Mouse (Mus musculus) adrenal gland, adult 8-10 months (tissue): ENCODE data around the gene Cptp. TPM values are rescaled to one million over a fixed set of nuclear protein-coding genes. Genes with fewer than 3 reads are reported as not detected.
A peak's percentile ranks its signal among the peaks of the same experiment; 100 is the strongest.

ENCODE experiments used
- DNase-seq: peaks from one replicate; pipeline ENCODE4 v3.0.0; 2022
- total RNA-seq, 4 experiments: library from RNA; stranded (reverse); gene quantifications; 2 replicates each; pipeline ENCODE4 v1.2.4; 2022

Gene Cptp
- total RNA-seq, 4 experiments from 2014 or later = 16.4 to 29.0 (median 17.9) TPM

DNA sequence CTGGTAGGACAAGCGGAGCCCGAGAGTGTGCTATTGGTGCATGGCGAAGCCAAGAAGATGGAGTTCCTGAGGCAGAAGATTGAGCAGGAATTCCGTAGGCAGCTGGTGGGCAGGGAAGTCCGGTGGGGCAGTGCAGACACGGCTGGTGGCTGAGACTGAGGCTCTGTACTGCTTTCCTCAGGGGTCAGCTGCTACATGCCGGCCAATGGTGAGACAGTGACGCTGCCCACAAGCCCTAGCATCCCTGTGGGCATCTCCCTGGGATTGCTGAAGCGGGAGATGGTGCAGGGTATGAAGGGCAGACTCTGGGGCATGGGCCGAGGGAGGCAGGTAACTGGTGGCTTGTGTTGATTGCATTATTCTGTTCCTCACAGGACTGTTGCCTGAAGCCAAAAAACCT, 18.4 kb upstream of the Cptp start:
- DNase-seq = peak; percentile 0

DNA sequence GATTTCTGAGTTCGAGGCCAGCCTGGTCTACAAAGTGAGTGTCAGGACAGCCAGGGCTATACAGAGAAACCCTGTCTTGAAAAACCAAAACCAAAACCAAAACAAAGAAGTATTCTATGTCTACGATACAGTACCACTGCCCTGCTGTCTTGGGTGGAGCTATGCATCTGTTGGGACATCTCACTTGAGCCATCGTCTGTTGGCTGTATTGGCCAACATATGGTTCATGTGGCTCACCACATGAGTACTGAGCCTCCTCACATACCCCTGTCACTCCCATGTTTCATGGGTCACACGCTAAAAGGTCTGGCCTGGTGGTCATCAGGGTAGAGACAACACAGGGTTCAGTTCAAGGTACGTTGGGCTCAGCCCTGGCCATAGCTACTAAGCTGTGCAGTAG, 17.1 kb upstream of the Cptp start:
- DNase-seq = no peak

DNA sequence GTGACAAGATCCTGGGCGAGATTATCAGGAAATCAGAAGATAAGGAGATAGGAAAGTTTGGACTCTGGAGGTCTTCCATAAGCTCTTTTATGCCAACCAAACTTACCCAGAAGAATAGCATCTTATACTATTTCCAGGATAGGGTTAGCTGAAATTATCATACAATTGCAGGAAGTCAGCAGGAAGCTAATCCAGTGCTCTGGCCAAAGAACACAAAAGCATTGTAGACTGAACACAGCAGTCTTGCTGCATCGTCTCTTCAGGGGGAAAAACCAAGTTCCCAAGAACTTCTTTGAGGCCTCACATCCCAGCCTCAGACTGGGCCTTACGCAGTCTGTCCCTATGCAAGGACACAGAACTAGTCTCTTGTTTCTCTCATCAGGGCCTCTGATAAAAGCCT, 14.3 kb upstream of the Cptp start:
- DNase-seq = peak; percentile 0

DNA sequence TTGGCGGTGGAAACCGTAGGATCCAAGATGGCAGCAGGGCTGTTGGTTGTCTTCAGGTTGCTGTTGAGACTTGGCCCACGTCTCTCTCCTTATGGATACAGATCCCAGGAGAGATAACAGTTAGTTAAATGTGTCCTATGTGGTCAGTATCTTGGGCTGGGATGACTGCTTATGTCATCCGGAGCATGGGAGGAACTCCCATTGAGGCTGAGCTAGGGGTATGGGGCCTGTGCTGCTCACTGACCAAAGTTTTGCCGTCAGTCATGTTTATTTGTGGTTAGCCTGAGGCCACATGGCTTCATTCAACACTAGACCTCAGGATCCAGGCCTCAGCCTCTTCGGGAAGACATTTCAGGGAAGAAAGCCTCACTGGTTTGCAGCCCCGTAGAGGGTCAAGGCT, 2.2 kb upstream of the Cptp start:
- no peak for DNase-seq

DNA sequence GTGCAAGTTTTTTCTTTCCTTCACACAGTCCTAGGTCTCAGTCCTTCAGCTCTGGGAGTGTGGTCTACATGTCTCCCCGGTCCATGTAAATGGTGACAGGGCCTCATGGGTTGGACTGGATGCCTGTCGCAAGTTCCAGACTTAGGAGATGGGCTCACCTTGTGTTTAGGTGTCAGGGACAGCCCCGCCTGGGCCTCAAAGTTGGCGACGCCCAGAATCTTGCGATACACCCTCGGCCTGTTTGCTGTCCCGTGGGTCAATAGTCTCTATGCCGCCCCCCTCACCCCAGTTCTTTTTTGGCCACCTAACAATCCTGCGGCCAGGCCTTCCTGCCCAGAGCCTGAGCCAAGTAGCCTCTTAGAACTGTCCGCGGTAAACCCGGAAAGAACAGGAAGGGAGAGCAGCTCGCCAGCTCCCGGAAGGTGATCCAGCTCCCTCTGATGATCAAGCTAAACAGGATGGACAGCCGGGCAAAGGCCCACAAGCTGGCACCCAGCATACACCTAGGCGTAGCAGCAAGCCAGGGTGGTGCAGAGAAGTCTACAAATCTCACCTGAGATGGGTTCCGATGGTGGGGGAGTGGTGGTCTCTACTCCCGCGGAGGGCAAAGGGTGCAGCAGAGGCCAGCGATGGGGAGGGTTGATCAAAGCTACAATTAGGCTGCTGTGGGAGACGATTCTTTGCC, 484 bp downstream of the Cptp start:
- no peak for DNase-seq

DNA sequence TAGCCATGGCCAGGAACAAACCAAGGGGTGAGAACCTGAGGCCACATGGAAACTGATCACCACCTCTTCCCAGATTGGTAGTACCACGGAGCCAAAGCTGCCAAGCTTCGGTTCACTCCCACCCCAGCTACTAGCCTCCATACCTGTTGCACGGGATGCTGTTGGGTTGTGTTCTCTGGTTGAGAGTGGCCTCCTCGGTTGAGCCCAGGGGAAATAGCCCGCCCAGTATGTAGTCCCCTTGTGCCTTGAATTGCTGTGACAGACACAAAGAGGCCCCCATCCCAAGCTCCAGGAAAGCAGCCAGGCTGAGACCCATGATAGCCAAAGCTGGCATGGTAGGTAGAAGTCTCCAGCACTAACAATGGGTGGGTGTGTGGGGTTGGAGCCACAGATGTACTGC, 6.2 kb downstream of the Cptp start, which contains the start of gene Tas1r3:
Gene Tas1r3, minus strand, starts transcription at position 362 of the 400 bp plus-strand sequence.
- peak; percentile 4 for DNase-seq

DNA sequence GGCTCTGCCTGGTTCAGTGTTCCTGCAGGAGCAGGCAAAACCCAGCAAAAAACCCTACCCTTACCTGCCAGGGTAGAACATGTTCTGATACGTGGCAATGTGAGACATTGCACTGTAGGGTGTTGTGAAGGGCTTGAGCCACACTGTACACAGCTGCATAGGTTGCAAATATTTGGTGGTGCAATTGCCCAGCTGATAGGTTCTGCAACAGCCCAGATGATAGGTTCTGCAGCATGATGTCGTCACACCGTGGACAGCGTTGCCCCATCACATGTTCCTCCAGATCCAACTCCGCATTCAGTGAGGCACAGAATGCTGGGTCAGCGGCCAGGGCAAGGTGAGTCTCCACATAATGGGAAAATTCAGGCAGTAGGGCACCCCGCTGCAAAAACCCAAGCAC, 7.5 kb downstream of the Cptp start:
- peak; percentile 6 for DNase-seq

DNA sequence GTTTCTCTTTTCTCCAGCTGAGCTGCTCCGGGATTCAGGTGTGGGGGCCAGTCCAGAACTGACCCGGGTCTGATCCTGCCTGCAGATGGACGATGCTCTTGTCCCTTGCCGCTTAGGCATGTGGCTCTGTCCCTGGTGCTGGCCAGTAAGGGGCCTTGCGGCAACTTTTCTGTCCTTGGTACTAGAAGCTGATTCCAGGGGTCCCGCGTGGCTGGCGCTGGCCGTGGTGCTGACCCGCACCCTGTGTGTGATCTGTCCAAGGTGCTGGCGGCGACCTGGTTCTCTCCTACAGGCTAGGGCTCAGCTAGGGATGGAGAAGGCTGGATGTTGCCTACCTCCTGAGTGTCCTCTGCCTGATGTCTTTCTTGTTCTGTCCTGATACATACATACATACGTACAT, 9.9 kb downstream of the Cptp start:
- DNase-seq = peak; percentile 31

DNA sequence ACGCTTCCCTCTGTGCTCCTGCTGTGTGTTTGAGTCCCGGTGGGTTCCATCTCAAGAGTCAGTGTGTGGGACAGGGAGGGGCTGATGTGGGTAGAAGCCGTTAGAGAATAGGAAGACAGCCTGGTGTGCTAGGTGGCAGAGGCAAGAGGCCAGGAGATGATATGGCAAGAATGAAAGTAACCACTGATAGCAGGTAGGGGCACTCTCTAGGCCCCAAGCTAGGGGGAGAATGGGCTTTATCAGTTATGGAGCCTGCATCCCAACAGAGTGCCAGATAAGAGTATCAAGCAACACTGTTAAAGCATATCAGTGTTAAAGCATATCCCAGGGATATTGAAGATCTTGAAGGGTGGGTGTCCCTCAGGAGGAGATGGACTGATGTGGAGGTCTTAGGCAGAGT, 12.4 kb downstream of the Cptp start:
- peak; percentile 0 for DNase-seq

DNA sequence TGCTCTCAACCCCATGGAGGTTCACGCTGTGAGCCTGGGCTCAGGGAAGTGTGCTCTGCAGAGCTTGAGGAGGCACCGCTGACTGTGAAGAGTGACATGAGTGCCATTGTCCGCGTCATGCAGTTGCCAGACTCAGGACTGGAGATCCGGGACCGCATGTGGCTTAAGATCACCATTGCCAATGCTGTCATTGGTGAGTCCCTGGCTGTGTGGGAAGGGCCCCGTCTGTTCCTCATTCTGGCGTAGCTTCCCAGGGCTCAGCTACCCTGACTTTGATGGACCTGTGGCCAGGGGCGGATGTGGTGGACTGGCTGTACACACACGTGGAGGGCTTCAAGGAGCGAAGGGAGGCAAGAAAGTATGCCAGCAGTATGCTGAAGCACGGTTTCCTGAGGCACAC, 13.2 kb downstream of the Cptp start:
- DNase-seq = no peak

DNA sequence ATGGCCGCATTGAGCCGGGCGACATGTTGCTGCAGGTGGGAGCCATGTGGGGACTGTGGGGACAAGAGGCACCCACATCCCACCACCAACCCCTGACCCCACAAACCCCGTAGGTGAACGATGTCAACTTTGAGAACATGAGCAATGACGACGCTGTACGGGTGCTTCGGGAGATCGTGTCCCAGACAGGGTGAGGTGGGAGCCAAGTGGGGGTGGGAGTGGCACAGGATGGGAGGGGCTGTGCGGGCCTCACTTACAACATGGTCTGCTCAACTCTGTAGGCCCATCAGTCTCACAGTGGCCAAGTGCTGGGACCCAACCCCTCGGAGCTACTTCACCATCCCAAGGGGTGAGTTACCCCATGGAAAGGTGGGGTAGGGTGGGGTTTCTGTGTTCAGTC, 14.2 kb downstream of the Cptp start:
- no peak for DNase-seq

DNA sequence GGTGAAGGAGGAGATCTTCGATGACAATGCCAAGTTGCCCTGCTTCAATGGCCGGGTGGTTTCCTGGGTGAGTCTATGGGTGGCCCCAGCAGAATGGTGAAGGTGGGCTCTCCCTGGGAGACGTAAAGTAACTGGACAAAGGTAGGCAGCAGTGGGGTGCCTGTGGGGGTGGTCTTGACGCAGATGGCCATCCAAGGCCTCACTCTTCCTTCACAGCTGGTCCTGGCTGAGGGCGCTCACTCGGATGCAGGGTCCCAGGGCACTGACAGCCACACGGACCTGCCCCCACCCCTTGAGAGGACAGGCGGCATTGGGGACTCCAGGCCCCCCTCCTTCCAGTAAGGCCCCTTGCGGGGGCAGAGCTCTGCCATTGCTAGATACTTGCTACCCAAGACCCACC, 15.8 kb downstream of the Cptp start:
- no peak for DNase-seq

DNA sequence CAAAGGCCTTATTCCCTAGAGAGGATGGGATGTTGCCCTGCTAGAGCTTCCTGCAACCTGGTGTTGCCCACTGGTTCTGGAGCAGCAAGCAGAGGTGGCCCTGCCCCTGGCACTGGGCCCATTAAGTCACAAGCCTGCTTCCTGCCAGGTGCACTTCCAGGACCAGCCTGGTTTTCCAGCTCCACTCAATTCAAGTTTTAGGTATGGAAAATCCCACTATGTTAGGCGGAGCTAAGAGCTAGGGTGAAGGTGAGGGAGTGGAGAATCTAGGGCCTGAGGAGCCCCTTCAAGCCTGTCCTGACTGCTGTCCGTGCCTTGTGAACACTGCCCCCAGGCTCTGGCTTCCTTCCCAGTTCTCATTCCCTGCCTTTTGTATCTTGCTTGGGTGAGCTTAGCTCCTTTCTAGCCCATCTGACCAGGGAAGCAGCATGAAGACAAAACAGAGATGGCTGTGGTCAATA, 17.3 kb downstream of the Cptp start:
- DNase-seq = no peak

DNA sequence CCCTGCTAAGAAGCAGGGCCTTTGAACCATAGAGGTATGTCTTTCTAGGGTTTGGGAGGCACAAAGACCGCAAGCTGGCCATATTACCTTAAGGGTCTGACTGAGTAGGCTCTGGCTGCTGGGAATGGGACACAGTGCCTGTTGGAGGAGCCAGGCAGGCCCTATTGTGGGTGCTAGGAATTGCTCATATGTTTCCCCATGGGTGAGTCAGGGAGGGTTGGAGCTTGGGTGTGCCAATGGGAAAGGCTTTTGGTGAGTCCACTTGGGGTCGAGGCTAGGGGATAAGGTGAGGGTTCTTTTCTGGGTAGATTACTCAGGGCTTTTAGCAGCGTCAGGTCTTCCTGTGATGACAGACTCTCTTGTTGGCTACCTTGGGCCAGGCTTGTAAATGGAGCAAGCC, 17.9 kb downstream of the Cptp start:
- DNase-seq = peak; percentile 68

DNA sequence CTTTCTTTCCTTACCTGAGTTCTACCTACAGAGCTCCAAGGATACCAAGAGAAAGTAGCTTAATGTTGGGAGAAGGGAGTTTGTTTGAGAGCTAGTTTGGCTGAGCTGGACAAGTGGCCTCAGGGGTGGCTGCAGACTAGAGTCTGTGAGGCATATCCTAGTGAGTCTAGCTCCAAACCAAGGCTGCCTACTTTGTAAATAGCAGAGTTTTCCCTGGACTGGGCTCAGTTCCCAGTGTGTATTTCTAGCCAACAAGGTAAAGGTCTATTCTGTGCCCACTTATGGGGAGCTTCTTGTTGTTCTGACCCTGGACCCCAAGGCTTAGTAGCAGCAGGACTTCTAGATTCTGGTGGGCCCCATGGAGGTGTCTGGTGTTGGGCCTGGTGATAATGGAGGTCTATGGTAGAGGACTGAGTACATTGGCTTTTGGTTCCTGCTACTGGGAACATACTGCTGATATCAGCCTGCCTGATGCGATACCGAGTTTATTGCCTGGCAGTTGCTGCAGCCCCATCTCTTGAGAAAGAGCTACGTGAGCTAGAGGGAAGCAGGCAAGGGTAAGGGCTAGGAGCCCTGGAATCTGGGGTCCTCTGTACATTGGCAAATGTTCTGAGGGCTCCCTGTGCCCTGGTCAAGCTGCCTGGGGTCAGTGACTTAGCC, 19.3 kb downstream of the Cptp start:
- DNase-seq = no peak

DNA sequence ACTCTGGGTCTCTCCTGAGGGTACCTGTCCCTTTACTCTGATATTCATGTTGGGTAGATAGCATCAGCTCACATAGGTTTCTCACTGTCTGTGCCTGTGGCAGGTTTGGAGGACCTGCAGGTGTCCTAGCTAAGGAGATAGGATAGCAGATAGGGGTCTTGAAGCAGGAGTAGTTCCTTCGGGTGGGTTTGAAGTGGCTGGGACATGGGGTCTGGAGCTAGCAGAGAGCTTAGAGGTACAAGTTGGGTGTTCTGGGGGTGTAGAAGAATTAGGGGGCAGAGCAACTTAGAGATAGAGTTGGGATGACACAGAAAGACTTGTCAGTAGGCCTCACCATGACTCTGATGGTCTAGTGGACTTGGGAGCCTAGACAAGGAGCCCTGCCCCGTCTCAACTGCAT, 19.8 kb downstream of the Cptp start:
- DNase-seq = no peak

DNA sequence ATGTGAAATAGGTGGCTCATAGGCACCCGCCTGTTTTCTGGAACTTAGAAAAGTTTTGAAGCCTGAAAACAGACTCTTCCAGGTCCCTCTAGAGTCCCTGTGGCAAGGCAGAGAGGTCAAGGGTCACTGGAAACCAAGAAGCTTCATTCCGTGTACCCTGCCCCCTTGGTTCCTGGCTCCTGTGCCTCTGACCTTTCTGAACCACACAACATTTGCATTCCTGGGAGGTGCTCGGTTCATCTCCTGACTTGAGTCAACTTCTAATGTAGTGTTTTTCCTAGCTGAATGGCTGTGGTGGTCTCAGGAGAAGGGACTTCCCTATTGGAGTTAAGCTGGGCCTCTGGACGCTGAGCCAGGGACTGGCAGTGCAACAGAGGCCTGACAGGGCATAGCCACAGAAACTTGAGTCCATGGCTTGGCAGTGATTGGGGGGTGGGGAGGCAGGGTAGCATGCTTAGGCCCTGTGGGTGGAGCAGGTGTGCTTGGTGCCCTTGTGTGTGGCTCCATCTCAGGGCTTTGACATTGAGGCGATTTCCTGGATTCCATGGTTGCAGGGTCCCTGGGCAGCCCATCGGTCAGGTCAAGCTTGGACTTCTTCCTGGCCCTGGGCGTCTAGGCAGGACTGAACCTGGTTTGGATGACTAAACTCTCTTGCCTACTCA, 20.7 kb downstream of the Cptp start:
- DNase-seq = no peak

DNA sequence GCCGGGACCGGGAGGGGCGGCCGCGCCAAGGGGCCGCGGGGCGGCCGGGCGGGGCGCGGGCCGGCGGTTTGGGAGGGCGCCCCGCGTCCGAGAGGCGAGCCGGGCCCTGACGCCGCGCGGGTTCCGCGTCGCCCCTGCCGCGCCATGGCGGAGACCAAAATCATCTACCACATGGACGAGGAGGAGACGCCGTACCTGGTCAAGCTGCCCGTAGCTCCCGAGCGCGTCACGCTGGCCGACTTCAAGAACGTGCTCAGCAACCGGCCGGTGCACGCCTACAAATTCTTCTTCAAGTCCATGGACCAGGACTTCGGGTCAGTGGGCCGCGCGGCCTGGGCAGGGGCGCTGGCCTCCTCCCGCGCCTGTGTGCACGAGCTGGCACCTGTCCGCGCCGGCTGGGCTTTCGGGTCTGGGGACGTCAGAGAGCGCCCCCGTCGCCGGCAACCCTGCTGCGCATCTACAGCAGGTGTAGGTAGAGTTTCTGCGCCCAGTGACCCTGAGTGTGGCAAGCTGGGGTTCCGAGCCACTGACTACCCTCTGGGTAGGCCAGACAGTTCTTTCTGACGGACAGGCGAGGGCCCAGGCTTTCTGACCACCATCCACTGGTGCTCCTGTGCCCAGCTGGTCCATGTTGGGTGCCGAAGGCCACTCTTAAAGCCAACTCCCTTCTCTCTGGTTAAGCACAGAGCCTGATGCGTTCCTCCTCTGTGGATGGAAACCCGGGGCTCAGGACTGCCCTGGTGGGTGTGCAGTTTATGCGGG, 21.5 kb downstream of the Cptp start:
- DNase-seq = no peak

DNA sequence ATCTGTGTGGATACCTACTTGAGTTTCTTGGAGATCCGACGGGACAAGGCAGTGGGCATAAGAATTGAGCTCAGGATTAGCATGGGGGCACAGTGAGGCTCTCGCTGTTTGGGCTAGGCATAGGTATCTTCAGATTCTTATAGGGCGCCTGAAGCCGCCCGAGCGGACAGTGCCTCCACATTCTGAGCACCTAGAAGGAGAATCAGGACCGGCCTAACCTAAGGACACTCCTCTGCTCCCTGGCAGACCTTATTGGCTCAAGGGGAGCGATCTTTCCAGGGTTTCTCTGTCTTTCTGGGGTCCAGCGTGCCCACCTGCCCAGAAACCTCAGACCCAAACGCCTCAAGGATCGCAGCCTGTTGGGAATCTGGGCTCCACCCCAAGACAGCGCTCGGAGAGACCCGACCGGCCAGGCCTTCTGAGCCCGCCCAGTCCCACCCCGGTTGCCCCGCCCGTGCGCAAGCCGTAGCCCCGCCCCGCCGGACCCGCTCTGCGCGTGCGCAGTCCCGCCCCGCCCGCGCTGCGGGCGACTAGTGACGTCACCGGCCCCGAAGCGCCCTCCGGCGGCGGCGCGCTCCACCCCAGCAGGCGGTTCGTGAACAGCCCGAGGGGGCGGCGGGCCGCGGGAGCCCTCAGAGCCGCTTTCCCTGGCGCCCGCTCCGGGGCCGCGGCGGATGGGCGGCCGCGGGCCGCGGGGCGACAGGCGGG, 22.2 kb downstream of the Cptp start, which contains the start of gene Dvl1:
Gene Dvl1, plus strand, starts transcription at position 532 of the 708 bp plus-strand sequence.
- DNase-seq = peak; percentile 88

DNA sequence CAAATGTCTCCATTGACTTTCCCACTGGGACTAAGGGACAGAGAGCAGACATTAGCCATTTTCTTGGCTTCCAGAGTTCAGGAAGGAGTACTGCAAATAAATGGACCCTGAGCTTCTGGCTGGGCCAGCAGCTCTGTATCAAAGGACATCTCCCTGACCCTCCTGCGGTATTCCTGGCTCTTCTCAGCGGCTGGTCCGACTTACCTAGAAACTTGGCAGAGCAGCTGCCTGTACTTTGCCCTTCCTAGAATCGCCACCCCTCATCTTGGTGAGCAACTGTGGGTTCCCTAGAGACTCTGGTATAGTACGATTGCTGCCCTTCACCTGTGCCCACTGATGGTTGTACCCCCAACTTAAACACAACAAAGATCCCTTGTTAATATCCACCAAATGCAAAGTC, 26.0 kb downstream of the Cptp start:
- no peak for DNase-seq

DNA sequence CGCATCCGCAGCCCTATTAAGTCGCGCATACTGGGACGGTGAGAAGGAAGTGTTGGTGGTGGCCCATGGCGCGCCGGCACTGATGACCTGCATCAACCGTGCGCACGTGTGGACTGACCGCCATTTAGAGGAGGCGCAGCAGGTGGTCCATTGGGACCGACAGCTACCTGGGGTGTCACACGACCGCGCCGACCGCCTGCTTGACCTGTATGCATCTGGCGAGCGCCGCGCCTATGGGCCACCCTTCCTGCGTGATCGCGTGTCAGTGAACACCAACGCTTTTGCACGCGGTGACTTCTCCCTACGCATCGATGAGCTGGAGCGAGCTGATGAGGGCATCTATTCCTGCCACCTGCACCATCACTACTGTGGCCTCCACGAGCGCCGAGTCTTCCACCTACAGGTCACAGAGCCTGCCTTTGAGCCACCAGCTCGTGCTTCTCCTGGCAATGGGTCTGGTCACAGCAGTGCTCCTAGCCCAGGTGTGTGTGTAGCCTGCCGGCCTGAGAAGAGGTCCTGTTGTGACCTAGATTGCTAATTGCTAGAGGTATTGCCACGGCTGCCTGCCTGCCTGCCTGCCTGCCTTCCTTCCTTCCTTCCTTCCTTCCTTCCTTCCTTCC, 27.5 kb downstream of the Cptp start:
- no peak for DNase-seq

DNA sequence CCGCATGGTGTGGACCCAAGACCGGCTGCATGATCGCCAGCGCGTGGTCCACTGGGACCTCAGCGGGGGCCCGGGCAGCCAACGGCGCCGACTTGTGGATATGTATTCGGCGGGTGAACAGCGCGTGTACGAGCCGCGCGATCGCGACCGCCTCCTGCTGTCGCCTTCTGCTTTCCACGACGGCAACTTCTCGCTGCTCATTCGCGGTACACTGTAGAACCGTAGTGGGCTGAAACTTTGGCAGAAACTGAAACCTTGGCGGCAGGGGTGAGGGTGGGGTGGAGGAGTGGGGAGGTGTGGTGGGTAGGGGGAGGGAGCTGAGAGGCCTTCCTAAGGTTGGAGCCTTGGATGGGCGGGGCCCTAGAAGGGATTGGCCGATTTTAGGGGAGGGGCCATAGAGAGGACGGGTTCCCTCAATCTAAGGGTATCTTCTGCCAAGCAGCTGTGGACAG, 28.2 kb downstream of the Cptp start:
- peak; percentile 55 for DNase-seq
